Mouse (Mus musculus) cerebellum, adult 18-20 months (tissue): ENCODE data around the gene Tnik.

ENCODE experiments used
- DNase-seq, 2 experiments: peaks; one replicate each; pipeline ENCODE4 v3.0.0; 2021

Gene Tnik

GRCm38 (mm10) chr3:28263002-28263947, at the start of gene Tnik:
TSS of gene Tnik (plus strand) at chr3:28263214.
- DNase-seq, result peak; percentile 81 to 85

DNA sequence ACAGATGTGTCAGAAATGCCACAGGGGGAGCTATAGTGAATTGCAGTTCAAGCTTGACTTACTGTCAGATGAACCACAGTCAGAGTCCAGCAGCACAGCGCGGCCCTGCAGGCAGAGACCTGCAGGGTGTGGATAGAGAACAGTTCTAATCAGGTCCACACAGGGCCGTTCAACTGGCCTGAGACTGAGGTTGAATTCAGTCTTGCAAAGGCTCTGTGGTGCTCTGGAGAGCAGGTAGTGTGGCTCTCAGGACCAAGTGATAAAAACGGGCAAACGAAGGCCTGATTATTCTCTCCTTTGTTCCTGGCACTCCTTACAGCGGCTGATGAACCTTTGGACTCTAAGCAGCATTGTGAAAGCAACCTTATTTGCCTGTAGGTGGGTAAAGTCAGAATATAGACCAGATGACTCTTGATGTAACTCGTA, 48.1 kb upstream of the Tnik start:
- DNase-seq, result no peak

DNA sequence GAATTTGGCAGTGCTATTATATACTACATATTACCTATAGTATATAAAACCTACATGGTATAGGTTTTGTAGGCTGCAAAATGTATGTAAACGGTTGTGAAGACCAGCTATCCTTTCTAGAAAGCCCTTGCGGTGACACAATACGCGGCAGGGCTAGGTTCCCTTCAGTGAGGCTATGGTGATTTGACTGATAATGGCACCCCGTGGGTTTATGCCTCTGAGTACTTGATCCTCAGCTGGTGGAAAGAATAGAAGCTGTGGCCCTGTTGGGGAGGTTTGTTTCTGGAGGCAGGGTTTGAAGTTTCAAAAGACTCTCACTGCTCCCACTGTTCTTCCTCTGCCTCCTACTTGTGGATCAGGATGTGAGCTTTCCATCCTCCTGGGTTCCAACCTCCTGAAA, 46.0 kb upstream of the Tnik start:
- DNase-seq, result no peak

- no peak for DNase-seq
These were observed 43.5 kb upstream of the Tnik start for GRCm38 (mm10) chr3:28219533-28219932.

DNA sequence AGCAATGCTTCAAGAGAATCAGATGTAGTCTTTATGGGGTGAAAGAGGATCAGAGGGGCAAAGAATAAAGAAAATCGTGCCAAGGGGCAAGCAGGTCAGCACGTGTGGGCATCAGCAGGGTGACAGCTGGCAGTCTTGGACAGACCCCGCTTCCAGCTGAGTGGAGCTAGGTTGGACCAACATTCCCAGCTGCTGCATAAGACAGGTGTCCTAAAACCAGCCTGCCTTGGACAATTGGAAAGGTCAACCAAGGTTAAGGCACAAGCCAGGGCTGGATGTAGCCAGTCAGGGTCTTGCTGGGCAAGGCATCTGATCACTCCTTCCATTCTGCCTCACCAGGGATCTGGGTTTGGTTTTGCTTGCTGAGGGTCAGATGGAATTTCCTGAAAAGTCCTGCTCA, 43.0 kb upstream of the Tnik start:
- no peak for DNase-seq

DNA sequence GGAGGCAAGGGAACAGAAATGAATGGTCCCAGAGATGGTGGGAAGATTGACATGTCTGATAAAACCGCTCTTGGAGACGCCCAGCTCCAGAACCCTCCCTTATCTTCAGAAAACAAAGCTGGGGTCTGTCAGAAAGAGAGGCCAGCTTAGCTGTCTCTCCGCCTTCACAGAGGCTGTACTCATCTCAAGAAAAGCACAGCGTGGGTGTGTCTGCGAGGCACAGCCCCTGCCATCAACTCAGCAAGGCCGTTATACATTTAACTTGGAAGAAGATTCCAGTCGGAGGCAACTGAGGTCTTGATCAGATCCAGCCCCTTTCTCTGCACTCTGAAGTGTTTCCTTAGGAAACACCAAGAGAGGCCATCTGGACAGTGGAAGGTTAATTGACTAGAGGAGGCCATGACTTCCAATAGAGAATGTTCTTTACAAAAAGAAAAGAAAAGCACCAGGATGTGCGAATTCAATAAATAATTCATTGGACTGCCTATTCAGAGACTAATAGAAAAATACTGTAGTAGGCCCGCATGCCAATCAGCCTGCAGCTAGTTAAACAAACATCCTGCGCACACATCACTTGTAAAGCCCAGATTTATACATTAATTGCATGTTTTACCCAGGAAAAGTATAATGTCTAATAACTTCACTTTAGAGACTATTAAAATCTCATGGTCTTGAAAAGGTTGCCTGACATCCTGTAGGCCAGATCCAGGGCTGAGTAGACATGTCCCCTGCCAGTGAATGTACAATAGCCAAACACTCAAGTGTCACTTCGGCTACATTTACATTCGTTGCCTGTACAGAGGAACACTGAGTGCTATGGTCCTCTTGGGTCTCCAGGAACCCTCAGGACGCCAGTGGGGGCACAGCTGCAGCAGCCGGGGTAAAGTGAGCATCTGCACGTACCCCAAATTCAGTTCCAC, 38.3 kb upstream of the Tnik start:
- DNase-seq, result no peak

- peak; percentile 8 to 13 for DNase-seq
These were observed 37.6 kb upstream of the Tnik start for GRCm38 (mm10) chr3:28225357-28225905.

GRCm38 (mm10) chr3:28226181-28226580, 36.8 kb upstream of the Tnik start:
- DNase-seq, result no peak

- DNase-seq, result no peak
These were observed 34.1 kb upstream of the Tnik start for GRCm38 (mm10) chr3:28228930-28229329.

DNA sequence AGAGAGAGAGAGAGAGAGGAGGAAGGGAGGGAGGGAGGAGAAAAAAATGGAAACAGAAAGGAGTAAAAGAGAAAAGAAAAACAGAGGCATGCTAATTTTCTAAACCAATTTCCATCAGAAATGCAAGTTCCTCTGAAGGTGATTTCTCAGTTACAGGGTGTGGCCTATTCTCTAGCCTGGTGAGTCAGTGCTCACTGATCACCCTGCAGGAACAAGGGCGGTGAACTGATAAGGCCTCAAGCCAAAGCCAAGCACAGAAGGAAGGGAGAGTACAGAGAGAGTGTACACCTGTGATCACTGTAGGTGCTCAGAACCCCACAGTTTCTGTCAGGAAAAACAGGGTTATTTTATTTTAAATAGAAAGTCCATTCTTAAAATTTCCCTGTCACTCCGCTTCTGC, 33.5 kb upstream of the Tnik start:
- DNase-seq, result no peak

DNA sequence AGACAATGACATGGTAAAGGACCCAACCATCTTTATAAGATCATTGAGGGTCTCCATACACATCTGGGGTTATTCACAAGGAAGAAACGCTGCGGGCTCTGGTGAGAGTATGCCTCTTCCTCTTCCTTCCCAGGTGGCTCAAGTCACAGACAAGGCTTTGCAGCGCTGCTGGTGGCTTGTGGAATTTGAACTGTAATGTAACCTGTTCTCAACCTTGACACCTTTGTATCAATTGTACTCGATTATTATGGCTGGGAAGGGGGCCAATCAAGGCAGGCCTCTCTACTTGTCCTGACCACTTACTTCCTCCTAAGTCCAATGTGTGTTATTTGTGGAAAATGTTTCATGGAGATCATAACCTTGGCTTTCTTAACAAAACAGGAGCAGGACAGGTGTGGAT, 30.1 kb upstream of the Tnik start:
- no peak for DNase-seq

DNA sequence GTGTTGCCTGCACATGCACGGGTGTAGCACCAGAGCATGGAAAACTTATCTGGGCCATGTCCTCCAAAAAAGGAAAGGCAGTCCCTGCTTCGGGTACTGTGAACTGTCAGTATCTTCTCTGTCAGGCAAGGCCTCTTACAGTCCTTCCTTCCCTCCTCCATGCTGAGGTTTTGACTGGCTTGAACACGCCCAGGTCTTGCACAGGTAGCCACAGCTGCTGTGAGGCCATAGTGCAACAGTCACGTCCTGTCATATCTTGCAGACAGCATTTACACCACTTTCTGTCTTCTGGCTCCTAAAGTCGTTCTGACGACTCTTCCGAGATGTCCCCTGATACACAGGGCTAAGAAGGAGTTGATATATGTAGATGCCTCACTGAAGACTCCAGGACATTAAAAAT, 28.8 kb upstream of the Tnik start:
- no peak for DNase-seq

DNA sequence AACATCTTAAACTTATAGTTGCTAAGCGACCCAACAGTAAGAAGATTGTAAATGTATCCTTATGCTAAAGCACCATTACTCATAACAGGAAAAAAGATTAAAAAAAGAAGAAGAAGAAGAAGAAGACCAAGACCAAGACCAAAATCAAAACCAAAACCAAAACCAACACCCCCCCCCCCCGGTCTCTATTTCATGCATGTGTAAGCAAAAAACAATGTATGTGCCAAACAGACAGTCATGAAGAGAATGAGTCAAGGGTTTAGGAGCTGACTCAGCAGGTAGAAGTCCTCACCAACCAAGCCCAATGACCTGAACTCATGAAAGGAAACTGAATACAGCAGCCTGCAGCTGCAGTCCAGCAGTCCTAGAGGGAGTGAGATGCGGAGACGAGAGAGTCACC, 26.3 kb upstream of the Tnik start:
- DNase-seq, result no peak

GRCm38 (mm10) chr3:28238136-28238535, 24.9 kb upstream of the Tnik start:
- no peak for DNase-seq

DNA sequence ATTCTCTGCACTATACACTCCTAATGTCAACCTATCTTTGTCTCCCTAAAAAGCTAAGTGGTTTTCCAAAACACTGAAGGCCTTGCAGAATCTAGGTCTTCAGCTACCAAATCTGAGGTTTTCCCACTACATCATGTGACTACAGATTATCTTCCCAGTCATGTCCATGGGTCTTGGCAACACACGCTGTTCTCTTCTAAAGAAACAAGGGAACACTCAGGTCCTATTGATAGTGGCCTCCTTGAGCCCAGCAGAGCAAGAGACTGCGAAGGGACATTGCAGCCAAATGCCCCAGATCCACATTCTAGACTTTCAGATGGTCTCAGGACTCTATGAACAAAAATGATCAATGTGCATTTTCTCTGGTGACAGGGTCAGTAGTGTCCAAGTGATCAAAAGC, 20.5 kb upstream of the Tnik start:
- no peak for DNase-seq

DNA sequence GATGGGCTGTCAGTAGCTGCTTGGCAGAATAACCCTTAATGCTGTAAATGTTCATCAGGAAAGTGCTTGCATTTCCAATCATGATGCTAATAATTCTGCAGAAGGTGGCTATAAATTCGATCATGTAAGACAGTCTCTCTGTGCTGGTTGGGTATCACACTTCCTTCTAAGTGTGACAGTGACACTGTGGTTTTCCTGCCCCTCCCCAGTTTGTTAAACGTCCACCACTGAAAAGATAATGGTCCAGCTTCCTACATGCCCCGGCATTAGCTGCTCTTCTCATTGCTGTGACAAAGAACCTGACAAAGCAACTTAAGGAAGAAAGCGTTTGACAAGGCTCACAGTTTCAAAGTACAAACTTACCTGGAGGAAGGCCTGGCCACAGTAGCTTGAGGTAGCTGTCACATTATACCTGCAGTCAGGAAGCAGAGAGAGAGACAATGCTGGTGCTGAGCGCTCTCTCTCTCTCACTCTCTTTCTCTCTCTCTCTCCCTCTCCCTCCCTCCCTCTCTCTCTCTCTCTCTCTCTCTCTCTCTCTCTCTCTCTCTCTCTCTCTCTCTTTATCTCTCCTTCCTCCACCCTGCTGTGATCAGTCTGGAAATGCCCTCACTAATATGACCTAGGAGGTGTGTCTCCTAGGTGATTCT, 18.6 kb upstream of the Tnik start:
- no peak for DNase-seq

- DNase-seq, result no peak
These were observed 14.6 kb upstream of the Tnik start for GRCm38 (mm10) chr3:28248255-28248957.

DNA sequence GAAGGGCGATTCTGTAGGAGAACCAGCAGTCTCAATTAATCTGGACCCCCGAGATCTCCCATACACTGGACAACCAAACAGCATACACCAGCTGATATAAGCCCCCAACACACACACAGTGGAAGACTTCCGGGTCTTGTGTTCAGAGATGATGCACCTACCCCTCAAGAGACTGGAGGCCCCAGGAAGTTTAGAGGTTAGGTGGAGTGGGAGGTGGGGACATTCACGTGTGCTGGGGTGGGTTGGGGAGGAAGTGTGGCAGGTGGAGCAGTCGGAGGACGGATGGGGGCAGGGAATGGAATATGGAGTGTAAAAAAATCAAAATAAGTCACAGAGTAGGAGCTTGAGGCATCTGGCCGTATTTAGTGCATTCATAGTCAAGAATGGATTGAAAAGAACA, 7.3 kb upstream of the Tnik start:
- DNase-seq, result no peak

DNA sequence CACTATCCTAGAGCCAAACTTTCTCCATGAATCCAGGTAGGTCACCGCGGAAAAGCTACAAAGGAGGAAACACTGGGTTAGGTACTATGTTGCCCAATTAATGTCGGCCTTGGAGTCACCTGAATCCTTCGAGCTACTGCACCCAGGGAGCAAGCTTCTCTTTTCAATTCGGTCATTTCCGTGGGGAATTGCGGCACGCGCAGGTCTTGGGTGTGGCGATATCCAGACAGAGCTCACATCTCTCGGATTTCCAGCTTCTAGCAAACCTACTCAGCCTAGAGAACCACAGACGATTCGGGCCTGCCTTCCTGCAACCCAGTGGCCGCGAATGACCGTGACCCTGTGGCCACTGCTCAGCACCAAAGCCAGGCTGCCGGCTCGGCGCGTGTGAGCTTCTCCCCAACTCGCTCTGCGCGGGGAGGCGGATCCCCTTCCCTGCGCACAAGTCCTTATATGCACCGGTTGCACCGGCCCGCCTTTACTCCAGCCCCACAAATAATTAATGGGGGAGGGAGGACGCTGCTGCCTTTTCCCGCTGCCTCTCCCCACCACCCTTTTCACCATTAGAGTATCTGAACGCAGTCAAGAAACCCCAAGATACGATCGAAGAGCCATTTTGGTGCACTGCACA, 528 bp upstream of the Tnik start:
- DNase-seq, result peak; percentile 74 to 76

- DNase-seq, result peak; percentile 58 to 69
These were observed 1.2 kb downstream of the Tnik start for GRCm38 (mm10) chr3:28263948-28264840.

- no peak for DNase-seq
These were observed 1.8 kb downstream of the Tnik start for GRCm38 (mm10) chr3:28264841-28265150.
